Mouse (Mus musculus): ENCODE measurements at regions not wholly inside any gene's neighbourhood (a gene's known extent, or its start where the extent isn't known, plus 50 kb on each side); places are given as distances from the start of the nearest gene placed in this dataset.

DNA sequence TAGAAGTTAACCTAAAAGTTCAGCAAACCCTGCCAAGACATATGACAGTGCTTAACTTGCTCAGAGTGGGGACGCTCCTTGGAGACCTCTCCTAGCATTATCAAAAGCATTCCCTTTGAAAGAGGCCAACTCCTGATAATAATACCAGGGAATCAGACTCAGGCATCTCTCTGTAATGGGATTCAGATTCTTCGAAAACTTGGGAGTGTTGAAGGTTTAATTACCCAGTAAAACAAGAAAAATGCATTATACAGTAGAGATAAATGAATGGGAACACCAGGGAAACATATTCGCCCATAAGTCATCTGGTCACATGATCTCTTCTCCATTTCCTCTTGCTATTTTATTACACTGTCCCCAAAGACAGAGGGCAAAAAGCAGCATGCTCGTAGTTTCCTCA lies 274.3 kb upstream of the BC052040 start:
- DNase-seq (ENCODE audit: low read depth, low spot score) = no peak

DNA sequence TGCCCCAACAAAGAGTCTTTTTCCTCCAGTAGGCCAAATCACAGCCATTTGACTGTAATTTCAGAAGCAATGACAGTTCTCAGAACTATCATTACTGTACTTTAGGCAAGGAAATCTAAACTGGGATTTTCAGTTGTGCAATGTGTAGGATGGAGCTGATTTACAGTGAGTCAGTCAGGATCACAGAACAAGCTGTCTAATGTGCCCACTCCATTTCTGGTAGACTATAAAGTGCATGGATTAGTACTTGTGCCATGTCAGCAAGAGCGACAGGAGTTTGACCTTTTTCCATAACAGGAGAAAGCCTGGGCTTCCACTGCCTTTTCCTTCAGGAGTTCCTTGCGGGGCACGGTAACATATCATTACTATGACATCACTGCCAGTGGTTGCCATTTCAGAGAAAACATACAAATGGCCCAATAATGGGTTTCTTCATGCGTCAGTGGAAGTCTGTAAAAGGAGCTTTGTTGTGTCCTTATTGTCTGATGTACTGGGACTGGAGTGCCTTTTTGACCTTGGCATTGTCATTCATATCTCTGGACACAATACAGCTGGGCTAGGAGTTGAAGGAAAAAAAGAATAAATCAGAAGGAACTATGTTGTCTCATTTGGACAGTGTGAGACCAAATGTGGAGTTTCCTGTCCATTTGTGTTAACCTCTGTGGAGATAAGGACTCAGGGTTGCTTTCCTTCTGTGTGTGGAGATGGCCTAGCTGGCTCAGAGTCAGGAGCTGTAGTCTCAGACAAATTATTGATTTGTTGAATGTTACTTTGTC lies 271.5 kb upstream of the BC052040 start:
- peak; percentile 67 for DNase-seq (ENCODE audit: low read depth, low spot score)

- no peak for DNase-seq (ENCODE audit: low read depth, low spot score)
Measured at GRCm38 (mm10) chr2:115318551-115318950, 263.0 kb upstream of the BC052040 start.

DNA sequence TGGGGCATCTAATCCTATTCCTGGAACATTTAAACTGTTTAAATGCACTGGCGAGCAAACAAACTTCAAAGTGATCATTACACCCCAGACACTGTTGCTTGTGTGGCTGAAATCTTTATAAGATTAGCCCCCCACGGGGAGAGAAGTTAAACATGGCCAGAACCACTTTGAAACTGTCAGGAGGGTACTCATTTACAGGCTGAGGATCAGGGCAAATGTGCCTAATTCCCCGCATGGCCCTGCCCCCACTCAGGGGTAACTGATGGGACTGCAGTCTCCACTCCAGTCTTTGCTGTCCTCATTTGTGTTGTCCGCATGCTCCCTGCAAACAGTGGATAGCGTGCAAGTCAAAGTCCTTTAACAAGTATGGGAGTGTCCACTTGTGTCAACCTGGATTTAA lies 258.9 kb upstream of the BC052040 start:
- no peak for DNase-seq (ENCODE audit: low read depth, low spot score)

DNA sequence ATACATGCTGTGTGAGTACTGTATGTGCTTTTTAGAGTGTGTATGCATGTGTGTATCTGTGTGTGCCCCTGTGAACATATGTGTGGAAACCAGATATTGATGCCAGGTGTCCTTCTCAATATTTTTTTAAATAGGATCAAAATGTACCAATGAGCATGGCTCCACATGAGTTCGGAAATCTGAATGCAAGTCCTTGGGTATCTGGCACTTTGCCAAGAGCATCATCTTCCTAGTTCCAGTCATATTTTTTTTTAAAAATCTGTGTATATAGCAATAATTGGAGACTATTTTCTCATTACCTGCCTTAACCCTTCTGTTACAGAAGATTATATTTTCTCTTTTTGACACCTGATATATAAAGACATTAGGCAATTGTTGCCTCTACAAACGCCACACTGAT lies 255.0 kb upstream of the BC052040 start:
- no peak for DNase-seq (ENCODE audit: low read depth, low spot score)

DNA sequence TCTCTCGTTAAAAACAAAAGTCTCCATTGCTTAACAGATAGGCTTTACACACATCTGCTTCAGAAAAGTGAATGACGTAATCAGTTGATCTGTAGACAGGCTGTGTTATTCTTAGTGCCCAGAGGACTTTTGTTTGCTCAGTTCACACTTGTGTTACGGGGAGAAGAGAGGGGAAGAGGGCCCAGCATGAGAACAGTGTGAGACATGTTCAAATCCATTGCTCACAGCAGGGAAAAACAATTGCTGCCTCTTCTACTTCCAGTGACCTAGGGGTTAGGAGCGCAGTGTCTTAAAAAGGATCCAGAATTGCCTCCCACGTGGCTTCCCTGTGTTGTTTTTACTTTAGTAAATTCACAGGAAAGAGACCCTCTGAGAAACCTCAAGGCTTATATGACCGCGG lies 243.3 kb upstream of the BC052040 start:
- no peak for DNase-seq (ENCODE audit: low read depth, low spot score)

GRCm38 (mm10) chr2:115339034-115339433 lies 242.5 kb upstream of the BC052040 start:
- peak; percentile 13 for DNase-seq (ENCODE audit: low read depth, low spot score)

DNA sequence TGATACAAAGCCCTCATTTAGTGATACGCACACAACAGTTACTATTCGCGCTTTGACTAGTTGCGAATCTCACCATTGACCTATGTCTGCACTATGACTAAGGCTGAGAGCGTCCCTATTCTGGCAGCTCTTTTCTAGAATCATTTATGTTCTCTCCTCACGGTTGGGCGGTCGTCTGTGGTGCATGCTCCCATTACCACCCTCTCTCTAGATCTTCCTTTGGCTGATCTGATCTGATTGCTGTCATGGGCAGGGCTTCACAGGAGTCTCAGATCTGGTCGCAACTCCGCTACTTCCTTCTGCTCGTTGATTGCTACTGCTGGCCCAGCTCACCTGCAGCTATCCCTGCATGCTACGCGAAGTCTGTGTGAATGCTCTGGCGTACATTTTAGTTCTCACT lies 239.2 kb upstream of the BC052040 start:
- no peak for DNase-seq (ENCODE audit: low read depth, low spot score)

- no peak for DNase-seq (ENCODE audit: low read depth, low spot score)
Measured at GRCm38 (mm10) chr2:115346551-115346950, 235.0 kb upstream of the BC052040 start.

- DNase-seq (ENCODE audit: low read depth, low spot score) = peak; percentile 12
Measured at GRCm38 (mm10) chr2:115348263-115348662, 233.3 kb upstream of the BC052040 start.

DNA sequence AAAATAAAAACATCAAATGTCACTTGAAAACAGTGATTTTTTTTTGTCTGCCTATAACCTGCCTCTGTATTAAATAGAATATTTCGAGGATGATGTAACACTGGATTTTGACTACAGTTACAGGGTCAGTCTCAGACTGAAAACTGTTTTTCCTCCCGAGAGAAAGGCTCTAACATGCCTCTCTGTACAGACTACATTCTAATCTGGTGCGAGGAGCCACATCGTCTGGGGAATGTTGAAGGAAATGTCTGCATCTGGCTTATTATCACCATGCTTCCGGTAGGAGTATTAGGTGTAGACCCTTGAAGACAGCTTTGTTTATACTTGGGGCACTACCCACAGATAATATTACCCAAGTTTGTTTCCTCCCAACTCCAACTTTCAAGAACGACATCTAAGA lies 210.4 kb upstream of the BC052040 start:
- DNase-seq (ENCODE audit: low read depth, low spot score) = no peak

DNA sequence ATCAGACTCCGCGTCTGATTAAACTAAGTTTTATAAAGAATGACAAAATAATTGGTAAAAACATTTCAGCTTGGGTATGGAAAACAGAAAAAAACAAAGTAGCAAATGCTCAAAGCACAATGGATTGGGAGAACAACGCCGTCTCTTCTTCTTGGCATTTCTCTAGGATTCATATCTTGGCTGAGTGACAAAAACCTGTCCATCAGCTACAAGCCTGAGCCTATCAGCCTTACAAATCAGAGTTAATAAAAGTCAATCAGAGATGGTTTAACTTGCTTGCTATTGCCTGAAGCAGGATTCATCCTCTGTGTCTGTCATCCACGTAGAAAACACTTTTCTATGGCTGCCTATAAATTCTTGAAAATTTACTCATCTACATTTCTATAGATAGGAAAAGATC lies 206.2 kb upstream of the BC052040 start:
- peak; percentile 28 for DNase-seq (ENCODE audit: low read depth, low spot score)

GRCm38 (mm10) chr2:115384414-115385180 lies 196.9 kb upstream of the BC052040 start:
- DNase-seq (ENCODE audit: low read depth, low spot score) = no peak

DNA sequence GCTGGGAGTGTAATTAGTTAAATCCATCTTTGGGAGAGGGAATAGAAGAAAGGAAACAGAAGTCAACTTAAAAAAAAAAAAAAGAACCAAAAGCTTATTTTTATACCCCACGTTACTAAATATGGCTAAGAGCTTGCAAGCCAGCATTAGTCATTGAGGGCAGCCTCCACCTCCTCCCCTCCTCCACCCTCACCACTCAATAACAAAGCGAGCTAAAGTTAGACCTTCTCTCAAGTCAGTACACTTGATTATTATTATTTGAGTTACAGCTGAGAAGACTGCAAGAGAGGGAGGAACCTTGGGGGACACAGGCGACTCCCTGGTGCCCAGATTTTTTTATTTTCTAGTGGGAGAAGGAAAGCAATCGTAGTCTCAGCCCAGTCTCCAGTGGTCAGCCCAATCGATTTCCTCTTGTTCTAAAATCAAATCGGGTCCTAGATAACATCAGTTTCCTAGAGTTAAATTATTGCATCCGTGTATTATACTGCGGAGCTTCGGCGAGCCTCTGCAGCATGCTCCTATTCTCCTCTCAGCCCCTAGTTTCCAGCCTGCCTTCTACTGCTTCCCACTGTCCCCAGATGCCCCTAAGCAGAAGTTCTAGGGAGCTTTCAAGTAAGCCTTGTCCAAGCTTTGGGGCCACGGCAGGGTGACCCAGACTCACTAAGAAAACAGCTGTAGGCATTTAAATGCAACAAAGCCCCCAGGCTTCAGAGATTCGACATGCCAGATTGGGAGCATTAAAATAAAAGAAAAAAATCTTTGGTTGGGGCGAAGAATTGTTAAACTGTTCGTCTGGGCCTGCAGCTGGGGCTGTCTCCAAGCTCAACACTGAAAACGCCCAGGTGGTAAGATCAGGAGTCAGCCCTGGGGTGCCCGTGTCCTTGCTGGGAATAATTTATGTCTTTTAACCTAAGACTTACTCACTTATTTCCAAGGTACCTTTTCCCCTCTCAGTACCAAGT lies 196.0 kb upstream of the BC052040 start:
- peak; percentile 90 for DNase-seq (ENCODE audit: low read depth, low spot score)

DNA sequence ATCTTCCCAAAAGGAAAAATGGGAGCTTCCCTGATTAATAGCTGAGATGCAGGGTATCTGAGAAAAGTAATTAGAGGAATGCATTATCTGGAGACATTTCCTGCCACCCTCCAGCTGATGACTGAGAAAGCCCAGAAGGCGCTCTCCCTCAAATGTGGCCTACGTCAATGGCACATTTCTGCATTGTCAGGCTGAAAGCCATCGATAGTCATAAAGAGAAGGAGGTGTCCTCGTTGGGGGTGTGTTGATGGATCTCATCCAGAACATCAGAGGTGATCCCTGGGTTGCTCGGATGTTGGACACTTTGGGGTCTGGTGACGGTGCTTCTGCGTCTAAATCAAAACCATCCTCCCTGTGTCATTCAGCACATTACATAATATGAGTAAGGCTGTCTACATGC lies 189.9 kb upstream of the BC052040 start:
- DNase-seq (ENCODE audit: low read depth, low spot score) = no peak

GRCm38 (mm10) chr2:115392082-115392762 lies 189.3 kb upstream of the BC052040 start:
- DNase-seq (ENCODE audit: low read depth, low spot score) = no peak

DNA sequence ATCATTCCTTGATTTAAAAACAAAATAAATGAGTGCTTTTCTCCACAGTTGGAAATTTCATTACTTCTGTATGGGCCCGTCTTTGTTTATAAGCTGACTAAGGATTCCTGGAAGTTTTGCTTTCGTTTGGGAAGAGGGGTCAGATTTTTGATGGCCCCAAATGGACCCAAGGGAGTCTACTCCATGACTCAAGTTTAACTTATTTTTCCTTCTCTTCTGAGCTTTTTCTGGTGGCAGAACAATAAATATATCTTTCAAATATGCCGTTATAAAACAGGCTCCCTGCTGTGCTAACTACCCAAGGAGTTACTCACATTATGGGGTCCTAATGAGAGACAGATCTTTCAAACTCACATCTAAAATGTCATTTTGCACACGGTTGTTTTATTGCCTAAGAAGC lies 187.4 kb upstream of the BC052040 start:
- no peak for DNase-seq (ENCODE audit: low read depth, low spot score)

DNA sequence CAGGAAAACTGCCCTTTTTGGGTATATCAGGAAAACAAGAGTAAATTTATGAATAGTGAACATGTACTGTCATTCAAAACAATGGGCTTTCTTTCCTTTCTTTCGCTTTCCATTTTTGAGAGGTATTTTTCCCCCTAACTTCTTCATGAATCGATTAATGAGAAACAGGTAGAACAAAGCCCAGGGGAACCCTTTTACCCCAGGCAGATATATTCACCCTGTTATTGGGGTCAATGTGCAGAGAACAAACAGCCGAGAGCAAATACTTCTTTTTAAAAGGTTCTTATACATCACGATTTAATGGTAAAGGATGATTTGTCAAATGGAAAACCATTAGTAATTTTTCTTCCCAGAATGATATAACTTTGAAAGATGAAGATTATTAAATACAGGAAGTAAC lies 183.0 kb upstream of the BC052040 start:
- DNase-seq (ENCODE audit: low read depth, low spot score) = no peak

DNA sequence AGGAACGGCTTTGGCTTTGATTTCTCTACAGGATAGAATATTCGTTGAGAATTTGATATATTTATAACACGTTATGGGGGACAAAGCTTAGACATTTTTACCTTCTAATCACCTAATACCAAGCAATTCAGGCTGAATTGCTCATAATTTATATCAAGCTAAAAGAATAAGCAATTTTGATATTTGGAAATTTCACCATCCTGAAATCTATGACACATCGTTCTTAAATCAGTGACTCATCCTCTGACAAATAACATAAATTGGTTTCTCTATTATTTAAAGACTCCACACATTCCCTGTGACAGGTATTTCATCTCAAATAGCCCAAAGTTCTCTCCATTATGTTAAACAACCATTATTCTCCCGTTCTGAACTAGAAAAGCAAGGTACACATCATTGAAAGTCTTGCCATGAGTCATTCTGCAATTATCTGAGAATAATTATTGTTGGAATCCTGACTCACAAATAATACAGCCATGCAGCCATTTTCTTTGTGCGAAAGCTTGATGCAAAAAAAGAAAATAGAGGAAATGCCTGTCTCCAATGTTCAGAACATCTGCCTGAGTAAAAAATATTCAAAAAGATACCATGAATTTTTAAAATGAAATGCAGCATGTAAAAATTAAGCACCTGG lies 182.3 kb upstream of the BC052040 start:
- DNase-seq (ENCODE audit: low read depth, low spot score) = peak; percentile 55

DNA sequence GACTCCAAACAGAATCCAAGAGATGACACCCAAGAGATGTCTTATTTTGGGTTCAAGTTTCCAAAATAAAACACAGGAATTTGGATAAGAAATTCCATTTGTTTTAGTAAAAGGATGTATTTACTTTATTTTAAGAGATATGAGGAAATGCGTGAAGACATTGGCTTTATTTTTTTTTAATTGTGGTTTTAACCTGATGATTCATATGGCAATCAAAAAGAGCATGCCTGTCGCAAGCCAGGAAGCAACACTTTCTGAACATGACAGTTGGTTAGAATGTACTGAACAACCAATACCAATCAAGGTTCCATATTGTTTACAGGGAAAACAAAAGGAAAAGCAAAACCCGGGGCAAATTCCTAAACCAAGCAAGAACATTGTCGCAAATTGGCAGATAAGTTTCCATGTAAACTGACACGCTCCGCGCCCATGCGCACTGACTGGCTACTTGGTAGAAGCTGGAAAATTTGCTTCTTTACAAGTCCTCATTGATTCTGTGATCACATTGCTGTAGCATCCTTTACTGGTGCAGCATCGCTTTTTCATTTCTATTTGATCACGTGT lies 181.4 kb upstream of the BC052040 start:
- no peak for DNase-seq (ENCODE audit: low read depth, low spot score)

- no peak for DNase-seq (ENCODE audit: low read depth, low spot score)
Measured at GRCm38 (mm10) chr2:115402246-115402645, 179.3 kb upstream of the BC052040 start.

All from brain, adult 2 months (tissue).